Mouse (Mus musculus): Measurements from ENCODE around the gene Olfr705. TPM values are rescaled to one million over a fixed set of nuclear protein-coding genes. Genes with fewer than 3 reads are reported as not detected.
"Not testable (repeated sequence)": the region's sequence is repeated elsewhere in the genome, so short reads cannot be mapped to it uniquely, and the experiment has no call there.

Gene Olfr705
- not detected in 2 replicates for polyA plus RNA-seq (2014; fragmentation: Nextera tagmentation; extraction: Ambion mirVana)

GRCm38 (mm10) chr7:106876791-106877190 lies at the start of gene Olfr705:
TSS of gene Olfr705 (minus strand) at chr7:106876891.
- ATAC-seq (ENCODE audit: insufficient number of reproducible peaks, insufficient read depth, low FRiP score, low read depth) = no peak

DNA sequence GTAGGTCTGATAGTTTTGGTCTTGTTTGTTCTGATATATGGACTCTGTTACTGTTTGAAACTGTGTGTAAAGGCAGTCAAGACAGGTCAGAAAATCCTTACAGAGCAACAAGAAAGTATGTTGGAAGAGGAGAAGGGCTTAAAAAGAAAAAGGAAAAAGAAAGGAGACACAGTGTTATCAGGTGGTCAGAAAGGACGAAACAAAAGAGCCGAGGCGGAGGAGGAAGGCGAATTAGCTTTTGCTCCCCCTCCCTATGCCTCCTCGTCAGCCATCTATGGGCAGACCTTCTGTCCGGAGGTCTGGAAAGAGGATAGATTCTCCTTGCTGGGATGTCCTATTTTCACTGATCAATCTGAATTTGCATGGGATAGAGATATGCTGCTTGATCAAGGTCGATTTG lies 44.3 kb upstream of the Olfr705 start:
- H3K27ac ChIP-seq (ENCODE audit: low read length); H3K9me3 ChIP-seq (ENCODE audit: control insufficient read depth, low read depth, low read length); H3K4me1 ChIP-seq (ENCODE audit: control insufficient read depth, insufficient read depth, low read length); H3K4me3 ChIP-seq (ENCODE audit: low read depth, low read length); H3K9ac ChIP-seq (replicated peaks; ENCODE audit: low read depth, low read length); H3K4me2 ChIP-seq (replicated peaks; ENCODE audit: low read depth, low read length); H3K36me3 ChIP-seq (ENCODE audit: control insufficient read depth, insufficient read depth, low read length); ATAC-seq (ENCODE audit: insufficient number of reproducible peaks, insufficient read depth, low FRiP score, low read depth); H3K27me3 ChIP-seq (ENCODE audit: control insufficient read depth, insufficient read depth, low read length): not testable (repeated sequence)
- WGBS = 90% methylated on average over 2 of the region's 7 CpGs

More at GRCm38 (mm10) chr7:106876791-106877190, at the start of gene Olfr705:
- no peak within 1 kb of the TSS for H3K27ac ChIP-seq (ENCODE audit: low read length)
- H3K27me3 ChIP-seq (ENCODE audit: control insufficient read depth, insufficient read depth, low read length) = no peaks in the 10 kb centered on the region
- no peak within 1 kb of the TSS for H3K9ac ChIP-seq (replicated peaks; ENCODE audit: low read depth, low read length)
- H3K4me1 ChIP-seq (ENCODE audit: control insufficient read depth, insufficient read depth, low read length) = no peaks in the 10 kb centered on the region
- H3K9me3 ChIP-seq (ENCODE audit: control insufficient read depth, low read depth, low read length) = no peaks in the 10 kb centered on the region
- no peak within 1 kb of the TSS for H3K4me2 ChIP-seq (replicated peaks; ENCODE audit: low read depth, low read length)
- 77% methylated on average over 3 of the region's 3 CpGs for whole genome bisulfite sequencing
- no peaks in the 10 kb centered on the region for H3K36me3 ChIP-seq (ENCODE audit: control insufficient read depth, insufficient read depth, low read length)
- no peak within 1 kb of the TSS for H3K4me3 ChIP-seq (ENCODE audit: low read depth, low read length)

GRCm38 (mm10) chr7:106907676-106908075 lies 31.0 kb upstream of the Olfr705 start, which contains the start of gene Olfr1532-ps1:
TSS of gene Olfr1532-ps1 (plus strand) at chr7:106908001.
- WGBS = 66% methylated on average over 2 of the region's 2 CpGs
- Histone ChIP-seq H3K4me2 (replicated peaks; ENCODE audit: low read depth, low read length) (no peak within 1 kb of the TSS), H3K27ac (ENCODE audit: low read length) (no peak within 1 kb of the TSS), H3K9me3 (ENCODE audit: control insufficient read depth, low read depth, low read length) (no peaks in the 10 kb centered on the region), H3K27me3 (ENCODE audit: control insufficient read depth, insufficient read depth, low read length) (no peaks in the 10 kb centered on the region), H3K4me1 (ENCODE audit: control insufficient read depth, insufficient read depth, low read length) (no peaks in the 10 kb centered on the region), H3K4me3 (ENCODE audit: low read depth, low read length) (no peak within 1 kb of the TSS), H3K36me3 (ENCODE audit: control insufficient read depth, insufficient read depth, low read length) (no peaks in the 10 kb centered on the region), H3K9ac (replicated peaks; ENCODE audit: low read depth, low read length) (no peak within 1 kb of the TSS)
- no peak for ATAC-seq (ENCODE audit: insufficient number of reproducible peaks, insufficient read depth, low FRiP score, low read depth)

- ATAC-seq (ENCODE audit: insufficient number of reproducible peaks, insufficient read depth, low FRiP score, low read depth) = not testable (repeated sequence)
- WGBS = 80% methylated on average over 3 of the region's 3 CpGs
Observed at GRCm38 (mm10) chr7:106901141-106901540, 24.4 kb upstream of the Olfr705 start, which contains the start of gene Olfr707. TSS of gene Olfr707 (minus strand) at chr7:106901241.

GRCm38 (mm10) chr7:106888062-106888461 lies 11.4 kb upstream of the Olfr705 start, which contains the start of gene Olfr706:
TSS of gene Olfr706 (minus strand) at chr7:106888162.
- no peak within 1 kb of the TSS for H3K4me2 ChIP-seq (replicated peaks; ENCODE audit: low read depth, low read length)
- no peaks in the 10 kb centered on the region for H3K9me3 ChIP-seq (ENCODE audit: control insufficient read depth, low read depth, low read length)
- H3K36me3 ChIP-seq (ENCODE audit: control insufficient read depth, insufficient read depth, low read length) = no peaks in the 10 kb centered on the region
- no peaks in the 10 kb centered on the region for H3K4me1 ChIP-seq (ENCODE audit: control insufficient read depth, insufficient read depth, low read length)
- 84% methylated on average over 2 of the region's 2 CpGs for WGBS
- H3K27ac ChIP-seq (ENCODE audit: low read length) = no peak within 1 kb of the TSS
- no peak within 1 kb of the TSS for H3K9ac ChIP-seq (replicated peaks; ENCODE audit: low read depth, low read length)
- H3K27me3 ChIP-seq (ENCODE audit: control insufficient read depth, insufficient read depth, low read length) = no peaks in the 10 kb centered on the region
- no peak within 1 kb of the TSS for H3K4me3 ChIP-seq (ENCODE audit: low read depth, low read length)
- ATAC-seq (ENCODE audit: insufficient number of reproducible peaks, insufficient read depth, low FRiP score, low read depth) = no peak

More at GRCm38 (mm10) chr7:106901141-106901540, 24.4 kb upstream of the Olfr705 start, which contains the start of gene Olfr707:
- H3K27me3 ChIP-seq (ENCODE audit: control insufficient read depth, insufficient read depth, low read length); H3K9ac ChIP-seq (replicated peaks; ENCODE audit: low read depth, low read length); H3K4me2 ChIP-seq (replicated peaks; ENCODE audit: low read depth, low read length); H3K4me3 ChIP-seq (ENCODE audit: low read depth, low read length); H3K36me3 ChIP-seq (ENCODE audit: control insufficient read depth, insufficient read depth, low read length); H3K9me3 ChIP-seq (ENCODE audit: control insufficient read depth, low read depth, low read length); H3K4me1 ChIP-seq (ENCODE audit: control insufficient read depth, insufficient read depth, low read length); H3K27ac ChIP-seq (ENCODE audit: low read length): not testable (repeated sequence)

GRCm38 (mm10) chr7:106862885-106863284 lies 13.8 kb downstream of the Olfr705 start, which contains the start of gene Olfr704:
TSS of gene Olfr704 (plus strand) at chr7:106863185.
- no peaks in the 10 kb centered on the region for H3K9me3 ChIP-seq (ENCODE audit: control insufficient read depth, low read depth, low read length)
- H3K9ac ChIP-seq (replicated peaks; ENCODE audit: low read depth, low read length) = no peak within 1 kb of the TSS
- no peaks in the 10 kb centered on the region for H3K36me3 ChIP-seq (ENCODE audit: control insufficient read depth, insufficient read depth, low read length)
- no peaks in the 10 kb centered on the region for H3K4me1 ChIP-seq (ENCODE audit: control insufficient read depth, insufficient read depth, low read length)
- H3K27ac ChIP-seq (ENCODE audit: low read length) = no peak within 1 kb of the TSS
- no peak within 1 kb of the TSS for H3K4me3 ChIP-seq (ENCODE audit: low read depth, low read length)
- ATAC-seq (ENCODE audit: insufficient number of reproducible peaks, insufficient read depth, low FRiP score, low read depth) = no peak
- H3K27me3 ChIP-seq (ENCODE audit: control insufficient read depth, insufficient read depth, low read length) = no peaks in the 10 kb centered on the region
- no peak within 1 kb of the TSS for H3K4me2 ChIP-seq (replicated peaks; ENCODE audit: low read depth, low read length)

DNA sequence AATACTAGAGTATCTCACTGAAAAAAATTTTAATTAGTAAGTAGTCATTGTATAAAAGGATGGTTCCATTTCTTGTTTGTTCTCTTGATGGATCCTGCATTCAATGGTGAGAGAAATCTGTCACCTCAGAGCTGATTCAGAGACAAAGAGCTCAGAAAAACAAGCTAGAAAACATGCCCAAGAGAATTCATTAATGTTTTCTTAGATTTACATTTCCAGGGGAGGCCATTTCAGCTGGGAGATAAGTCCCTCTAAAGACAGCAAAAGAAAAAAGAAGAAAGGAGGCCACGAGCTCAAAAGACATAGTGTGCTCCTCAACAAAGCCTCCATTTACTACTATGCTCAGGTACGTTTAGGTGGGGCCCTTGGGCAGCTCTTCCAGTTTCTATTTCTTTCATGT lies 33.6 kb downstream of the Olfr705 start, which contains the start of gene Olfr703:
TSS of gene Olfr703 (plus strand) at position 301 of the 400 bp plus-strand sequence.
- Histone ChIP-seq H3K4me1 (ENCODE audit: control insufficient read depth, insufficient read depth, low read length) (no peaks in the 10 kb centered on the region), H3K36me3 (ENCODE audit: control insufficient read depth, insufficient read depth, low read length) (no peaks in the 10 kb centered on the region), H3K27ac (ENCODE audit: low read length) (no peak within 1 kb of the TSS), H3K4me2 (replicated peaks; ENCODE audit: low read depth, low read length) (no peak within 1 kb of the TSS), H3K27me3 (ENCODE audit: control insufficient read depth, insufficient read depth, low read length) (no peaks in the 10 kb centered on the region), H3K9me3 (ENCODE audit: control insufficient read depth, low read depth, low read length) (no peaks in the 10 kb centered on the region), H3K4me3 (ENCODE audit: low read depth, low read length) (no peak within 1 kb of the TSS), H3K9ac (replicated peaks; ENCODE audit: low read depth, low read length) (no peak within 1 kb of the TSS)
- WGBS = 68% methylated on average over 2 of the region's 2 CpGs
- ATAC-seq (ENCODE audit: insufficient number of reproducible peaks, insufficient read depth, low FRiP score, low read depth) = no peak

- Histone ChIP-seq H3K9me3 (ENCODE audit: control insufficient read depth, low read depth, low read length) (no peaks in the 10 kb centered on the region), H3K4me3 (ENCODE audit: low read depth, low read length) (no peak within 1 kb of the TSS)
- ATAC-seq (ENCODE audit: insufficient number of reproducible peaks, insufficient read depth, low FRiP score, low read depth) = no peak
Observed at GRCm38 (mm10) chr7:106833793-106834192, 42.9 kb downstream of the Olfr705 start, which contains the start of gene Olfr702. TSS of gene Olfr702 (minus strand) at chr7:106833893.

More at GRCm38 (mm10) chr7:106833793-106834192, 42.9 kb downstream of the Olfr705 start, which contains the start of gene Olfr702:
- no peak within 1 kb of the TSS for H3K27ac ChIP-seq (ENCODE audit: low read length)
- no peaks in the 10 kb centered on the region for H3K36me3 ChIP-seq (ENCODE audit: control insufficient read depth, insufficient read depth, low read length)
- H3K4me2 ChIP-seq (replicated peaks; ENCODE audit: low read depth, low read length) = no peak within 1 kb of the TSS
- no peaks in the 10 kb centered on the region for H3K27me3 ChIP-seq (ENCODE audit: control insufficient read depth, insufficient read depth, low read length)
- H3K4me1 ChIP-seq (ENCODE audit: control insufficient read depth, insufficient read depth, low read length) = no peaks in the 10 kb centered on the region
- no peak within 1 kb of the TSS for H3K9ac ChIP-seq (replicated peaks; ENCODE audit: low read depth, low read length)

Measured in stomach, embryonic 14.5 days (tissue).